Mouse (Mus musculus) midbrain, embryonic 13.5 days (tissue): Measurements from ENCODE around the gene Mctp2. TPM values are rescaled to one million over a fixed set of nuclear protein-coding genes. Genes with fewer than 3 reads are reported as not detected.

Experiments used
- ATAC-seq: fragments of 200-750 bp; cut with Nextera tagmentation; 2 replicates; pipeline ENCODE4 v1.8.0; 2017; ENCODE audit warnings: mild to moderate bottlenecking, moderate TSS enrichment, moderate library complexity
- H3K27ac ChIP-seq: fragments of 300-500 bp; sonication (generic); 2 replicates; pipeline ENCODE4 v1.5.1; 2015; ENCODE audit warnings: inconsistent platforms, mild to moderate bottlenecking, moderate library complexity
- H3K27me3 ChIP-seq: fragments of 300-500 bp; sonication (generic); 2 replicates; pipeline ENCODE4 v1.6.1; 2015; ENCODE audit warnings: mild to moderate bottlenecking, inconsistent platforms
- H3K36me3 ChIP-seq: fragments of 300-500 bp; sonication (generic); 2 replicates; pipeline ENCODE4 v1.6.1; 2015; ENCODE audit warnings: mild to moderate bottlenecking, inconsistent platforms
- H3K4me1 ChIP-seq: fragments of 300-500 bp; sonication (generic); replicated peaks from 2 replicates; pipeline ENCODE4 v1.6.1; 2015; ENCODE audit warnings: inconsistent platforms
- H3K4me2 ChIP-seq: fragments of 300-500 bp; sonication (generic); replicated peaks from 2 replicates; pipeline ENCODE4 v1.6.1; 2015; ENCODE audit warnings: moderate library complexity, mild to moderate bottlenecking, inconsistent platforms
- H3K4me3 ChIP-seq: fragments of 300-500 bp; sonication (generic); replicated peaks from 2 replicates; pipeline ENCODE4 v1.5.1; 2015; ENCODE audit warnings: mild to moderate bottlenecking, inconsistent platforms
- H3K9ac ChIP-seq: fragments of 300-500 bp; sonication (generic); replicated peaks from 2 replicates; pipeline ENCODE4 v1.6.1; 2015; ENCODE audit warnings: mild to moderate bottlenecking, inconsistent platforms
- H3K9me3 ChIP-seq: fragments of 300-500 bp; sonication (generic); 2 replicates; pipeline ENCODE4 v1.6.1; 2016; ENCODE audit warnings: mild to moderate bottlenecking, inconsistent platforms
- WGBS: fragments of 180-500 bp; shearing (Covaris S2); methylation state at CpG from one replicate; pipeline ENCODE4 v1.1.7; 2015; 5-methylcytosine and 5-hydroxymethylcytosine counted together
- polyA plus RNA-seq: library from polyadenylated mRNA; unstranded; fragments of >200 nt; fragmentation: Nextera tagmentation; extraction: Ambion mirVana; gene quantifications from 2 replicates; pipeline ENCODE4 v1.2.1, GENCODE M21; 2015

Gene Mctp2
- polyA plus RNA-seq, 1 experiment from 2014 or later: 0.81 TPM

- Histone ChIP-seq H3K4me2 (no peak overlapping the region), H3K36me3 (no peaks in the 10 kb centered on the region), H3K4me3 (no peak overlapping the region), H3K27ac (no peak overlapping the region), H3K27me3 (no peaks in the 10 kb centered on the region), H3K9ac (no peak overlapping the region), H3K9me3 (no peaks in the 10 kb centered on the region), H3K4me1 (no peaks in the 10 kb centered on the region)
- ATAC-seq: no peak
- WGBS: 51% methylated on average over 6 of the region's 6 CpGs
Observed at GRCm38 (mm10) chr7:72104170-72104569, 202.2 kb downstream of the Mctp2 start.

GRCm38 (mm10) chr7:72103654-72104053 is 202.8 kb downstream of the Mctp2 start:
- Histone ChIP-seq H3K27ac (no peak overlapping the region), H3K4me2 (no peak overlapping the region), H3K4me1 (no peaks in the 10 kb centered on the region), H3K27me3 (no peaks in the 10 kb centered on the region), H3K9ac (no peak overlapping the region), H3K9me3 (no peaks in the 10 kb centered on the region), H3K4me3 (no peak overlapping the region), H3K36me3 (no peaks in the 10 kb centered on the region)
- WGBS: 90% methylated on average over 3 of the region's 3 CpGs
- no peak for ATAC-seq

GRCm38 (mm10) chr7:72100683-72101082 is 205.7 kb downstream of the Mctp2 start:
- 58% methylated on average over 5 of the region's 5 CpGs for WGBS
- Histone ChIP-seq H3K4me2 (no peak overlapping the region), H3K4me1 (no peaks in the 10 kb centered on the region), H3K27me3 (no peaks in the 10 kb centered on the region), H3K4me3 (no peak overlapping the region), H3K36me3 (no peaks in the 10 kb centered on the region), H3K27ac (no peak overlapping the region), H3K9ac (no peak overlapping the region), H3K9me3 (no peaks in the 10 kb centered on the region)
- ATAC-seq: no peak

GRCm38 (mm10) chr7:72098603-72099002 is 207.8 kb downstream of the Mctp2 start:
- no peak overlapping the region for H3K9ac ChIP-seq
- no peaks in the 10 kb centered on the region for H3K9me3 ChIP-seq
- H3K36me3 ChIP-seq: no peaks in the 10 kb centered on the region
- H3K27ac ChIP-seq: no peak overlapping the region
- 90% methylated on average over 6 of the region's 6 CpGs for WGBS
- no peaks in the 10 kb centered on the region for H3K4me1 ChIP-seq
- H3K4me2 ChIP-seq: no peak overlapping the region
- H3K4me3 ChIP-seq: no peak overlapping the region
- H3K27me3 ChIP-seq: no peaks in the 10 kb centered on the region
- ATAC-seq: no peak

- Histone ChIP-seq H3K36me3 (no peaks in the 10 kb centered on the region), H3K9me3 (no peaks in the 10 kb centered on the region), H3K4me1 (no peaks in the 10 kb centered on the region), H3K4me2 (no peak overlapping the region), H3K27me3 (no peaks in the 10 kb centered on the region), H3K9ac (no peak overlapping the region), H3K4me3 (no peak overlapping the region), H3K27ac (no peak overlapping the region)
- 47% methylated on average over 1 of the region's 1 CpGs for WGBS
- ATAC-seq: no peak
Observed at GRCm38 (mm10) chr7:72096973-72097372, 209.4 kb downstream of the Mctp2 start.

- Histone ChIP-seq H3K36me3 (no peaks in the 10 kb centered on the region), H3K27me3 (no peaks in the 10 kb centered on the region), H3K4me1 (no peaks in the 10 kb centered on the region), H3K9ac (no peak overlapping the region), H3K27ac (no peak overlapping the region), H3K9me3 (no peaks in the 10 kb centered on the region), H3K4me3 (no peak overlapping the region), H3K4me2 (no peak overlapping the region)
- ATAC-seq: no peak
- WGBS: 68% methylated on average over 3 of the region's 3 CpGs
Observed at GRCm38 (mm10) chr7:72096433-72096832, 210.0 kb downstream of the Mctp2 start.

- Histone ChIP-seq H3K4me3 (no peak overlapping the region), H3K27ac (no peak overlapping the region), H3K9me3 (no peaks in the 10 kb centered on the region), H3K4me2 (no peak overlapping the region), H3K36me3 (no peaks in the 10 kb centered on the region), H3K27me3 (no peaks in the 10 kb centered on the region), H3K9ac (no peak overlapping the region), H3K4me1 (no peaks in the 10 kb centered on the region)
- ATAC-seq: no peak
- 92% methylated on average over 3 of the region's 3 CpGs for WGBS
Observed at GRCm38 (mm10) chr7:72089463-72090175, 216.8 kb downstream of the Mctp2 start.

GRCm38 (mm10) chr7:72080705-72081104 is 225.7 kb downstream of the Mctp2 start:
- Histone ChIP-seq H3K4me3 (no peak overlapping the region), H3K36me3 (no peaks in the 10 kb centered on the region), H3K9ac (no peak overlapping the region), H3K27me3 (no peaks in the 10 kb centered on the region), H3K9me3 (no peaks in the 10 kb centered on the region), H3K27ac (no peak overlapping the region), H3K4me2 (no peak overlapping the region), H3K4me1 (no peaks in the 10 kb centered on the region)
- 88% methylated on average over 1 of the region's 1 CpGs for WGBS
- ATAC-seq: no peak

GRCm38 (mm10) chr7:72078896-72079295 is 227.5 kb downstream of the Mctp2 start:
- Histone ChIP-seq H3K9ac (no peak overlapping the region), H3K9me3 (no peaks in the 10 kb centered on the region), H3K4me3 (no peak overlapping the region), H3K27me3 (no peaks in the 10 kb centered on the region), H3K36me3 (no peaks in the 10 kb centered on the region), H3K4me1 (no peaks in the 10 kb centered on the region), H3K27ac (no peak overlapping the region), H3K4me2 (no peak overlapping the region)
- 55% methylated on average over 5 of the region's 5 CpGs for WGBS
- ATAC-seq: no peak

GRCm38 (mm10) chr7:72071418-72072184 is 234.8 kb downstream of the Mctp2 start:
- no peaks in the 10 kb centered on the region for H3K9me3 ChIP-seq
- no peak for ATAC-seq
- no peak overlapping the region for H3K4me2 ChIP-seq
- no peaks in the 10 kb centered on the region for H3K36me3 ChIP-seq
- H3K27ac ChIP-seq: no peak overlapping the region
- 83% methylated on average over 13 of the region's 13 CpGs for WGBS
- H3K4me1 ChIP-seq: no peaks in the 10 kb centered on the region
- no peaks in the 10 kb centered on the region for H3K27me3 ChIP-seq
- H3K4me3 ChIP-seq: no peak overlapping the region
- no peak overlapping the region for H3K9ac ChIP-seq

GRCm38 (mm10) chr7:72068454-72068853 is 238.0 kb downstream of the Mctp2 start:
- 84% methylated on average over 2 of the region's 2 CpGs for WGBS
- no peaks in the 10 kb centered on the region for H3K27me3 ChIP-seq

GRCm38 (mm10) chr7:72066352-72066751 is 240.1 kb downstream of the Mctp2 start:
- Histone ChIP-seq H3K27me3 (no peaks in the 10 kb centered on the region), H3K4me1 (no peaks in the 10 kb centered on the region), H3K4me2 (no peak overlapping the region), H3K4me3 (no peak overlapping the region), H3K27ac (no peak overlapping the region), H3K9ac (no peak overlapping the region), H3K9me3 (no peaks in the 10 kb centered on the region), H3K36me3 (no peaks in the 10 kb centered on the region)
- ATAC-seq: no peak
- 82% methylated on average over 2 of the region's 2 CpGs for WGBS

More at GRCm38 (mm10) chr7:72068454-72068853, 238.0 kb downstream of the Mctp2 start:
- Histone ChIP-seq H3K4me1 (no peaks in the 10 kb centered on the region), H3K4me3 (no peak overlapping the region), H3K27ac (no peak overlapping the region), H3K9ac (no peak overlapping the region), H3K36me3 (no peaks in the 10 kb centered on the region), H3K4me2 (no peak overlapping the region), H3K9me3 (no peaks in the 10 kb centered on the region)
- no peak for ATAC-seq
